Mouse (Mus musculus): ENCODE measurements around the gene Cidec.

- TF ChIP-seq CTCF (IDR thresholded peaks at IDR 0.05; ENCODE audit: low read depth) = no peak
- no peak for TF ChIP-seq EP300 (optimal IDR thresholded peaks at IDR 0.05)
Observed at GRCm38 (mm10) chr6:113379246-113379645, 56.3 kb downstream of the Cidec start.
